Mouse (Mus musculus) kidney, postnatal 0 days (tissue): ENCODE measurements around the gene Stk32b. TPM values are rescaled to one million over a fixed set of nuclear protein-coding genes. Genes with fewer than 3 reads are reported as not detected.

Experiments
- ATAC-seq: fragments of 200-750 bp; cut with Nextera tagmentation; replicated peaks from 2 replicates; pipeline ENCODE4 v1.8.0; 2017; ENCODE audit warnings: low read depth, moderate number of reproducible peaks, moderate TSS enrichment, moderate library complexity; ENCODE audit not compliant: low FRiP score
- DNase-seq: peaks from one replicate; pipeline ENCODE4 v3.0.0-alpha.2; 2016; ENCODE audit warnings: low spot score
- H3K27ac ChIP-seq: fragments of 300-500 bp; sonication (generic); 2 replicates; pipeline ENCODE4 v1.5.1; 2014; ENCODE audit warnings: mild to moderate bottlenecking
- H3K27me3 ChIP-seq: fragments of 300-500 bp; sonication (generic); 2 replicates; pipeline ENCODE4 v1.6.1; 2014; ENCODE audit warnings: low read length, mixed read lengths; ENCODE audit not compliant: insufficient read depth
- H3K36me3 ChIP-seq: fragments of 300-500 bp; sonication (generic); 2 replicates; pipeline ENCODE4 v1.6.1; 2014; ENCODE audit warnings: low read length, mixed read lengths; ENCODE audit not compliant: insufficient read depth
- H3K4me1 ChIP-seq: fragments of 300-500 bp; sonication (generic); replicated peaks from 2 replicates; pipeline ENCODE4 v1.6.1; 2014; ENCODE audit warnings: antibody characterized with exemption, low read length, mixed read lengths; ENCODE audit not compliant: insufficient read depth
- H3K4me2 ChIP-seq: fragments of 300-500 bp; sonication (generic); 2 replicates; pipeline ENCODE4 v1.6.1; 2014; ENCODE audit warnings: mild to moderate bottlenecking, low read length, moderate library complexity, mixed read lengths
- H3K4me3 ChIP-seq: fragments of 300-500 bp; sonication (generic); replicated peaks from 2 replicates; pipeline ENCODE4 v1.5.1; 2014; ENCODE audit warnings: low read depth, low read length
- H3K9ac ChIP-seq: fragments of 300-500 bp; sonication (generic); 2 replicates; pipeline ENCODE4 v1.6.1; 2014; ENCODE audit warnings: low read depth, low read length
- H3K9me3 ChIP-seq: fragments of 300-500 bp; sonication (generic); replicated peaks from 2 replicates; pipeline ENCODE4 v1.6.1; 2016; ENCODE audit warnings: low read length, inconsistent platforms, mixed read lengths
- CTCF ChIP-seq: IDR thresholded peaks from 2 replicates; pipeline ENCODE4 v1.5.1; 2016; ENCODE audit warnings: antibody characterized with exemption, low read depth, mild to moderate bottlenecking, moderate library complexity
- WGBS: fragments of 180-500 bp; shearing (Covaris S2); extraction: QIAGEN DNeasy Blood & Tissue Kit; methylation state at CpG from one replicate; pipeline ENCODE4 v1.1.7; 2014; 5-methylcytosine and 5-hydroxymethylcytosine counted together
- polyA plus RNA-seq: library from polyadenylated mRNA; unstranded; fragments of >200 nt; fragmentation: Nextera tagmentation; extraction: Ambion mirVana; gene quantifications from 2 replicates; pipeline ENCODE4 v1.2.1, GENCODE M21; 2015

Stk32b gene
- polyA plus RNA-seq, 1 experiment from 2014 or later, result 6.1 TPM

- WGBS, result 50% methylated on average over 4 of the region's 4 CpGs
- no peak for ATAC-seq
Observed at GRCm38 (mm10) chr5:37695773-37696172, 21.2 kb downstream of the Stk32b start.

GRCm38 (mm10) chr5:37692759-37693158, 24.2 kb downstream of the Stk32b start:
- H3K9ac ChIP-seq, result no peak overlapping the region
- no peak overlapping the region for H3K4me3 ChIP-seq
- DNase-seq (no peak), ATAC-seq (no peak)
- TF ChIP-seq CTCF, result no peak
- 74% methylated on average over 3 of the region's 3 CpGs for WGBS
- H3K4me2 ChIP-seq, result no peak overlapping the region
- no peaks in the 10 kb centered on the region for H3K27me3 ChIP-seq
- no peak overlapping the region for H3K27ac ChIP-seq
- H3K9me3 ChIP-seq, result no peaks in the 10 kb centered on the region
- H3K4me1 ChIP-seq, result no peaks in the 10 kb centered on the region
- no peaks in the 10 kb centered on the region for H3K36me3 ChIP-seq

More at GRCm38 (mm10) chr5:37695773-37696172, 21.2 kb downstream of the Stk32b start:
- H3K4me2 ChIP-seq, result no peak overlapping the region
- no peaks in the 10 kb centered on the region for H3K4me1 ChIP-seq
- TF ChIP-seq CTCF, result no peak
- no peak overlapping the region for H3K27ac ChIP-seq
- H3K9me3 ChIP-seq, result no peaks in the 10 kb centered on the region
- no peak overlapping the region for H3K4me3 ChIP-seq
- H3K9ac ChIP-seq, result no peak overlapping the region
- no peak for DNase-seq
- no peaks in the 10 kb centered on the region for H3K27me3 ChIP-seq
- no peaks in the 10 kb centered on the region for H3K36me3 ChIP-seq

- no peak overlapping the region for H3K27ac ChIP-seq
- ATAC-seq (no peak), DNase-seq (no peak)
- no peaks in the 10 kb centered on the region for H3K36me3 ChIP-seq
- no peaks in the 10 kb centered on the region for H3K27me3 ChIP-seq
- H3K9ac ChIP-seq, result no peak overlapping the region
- H3K9me3 ChIP-seq, result no peaks in the 10 kb centered on the region
- no peak for TF ChIP-seq CTCF
- H3K4me2 ChIP-seq, result no peak overlapping the region
- H3K4me1 ChIP-seq, result no peaks in the 10 kb centered on the region
- WGBS, result 78% methylated on average over 7 of the region's 7 CpGs
- no peak overlapping the region for H3K4me3 ChIP-seq
Observed at GRCm38 (mm10) chr5:37670781-37671180, 46.2 kb downstream of the Stk32b start.

DNA sequence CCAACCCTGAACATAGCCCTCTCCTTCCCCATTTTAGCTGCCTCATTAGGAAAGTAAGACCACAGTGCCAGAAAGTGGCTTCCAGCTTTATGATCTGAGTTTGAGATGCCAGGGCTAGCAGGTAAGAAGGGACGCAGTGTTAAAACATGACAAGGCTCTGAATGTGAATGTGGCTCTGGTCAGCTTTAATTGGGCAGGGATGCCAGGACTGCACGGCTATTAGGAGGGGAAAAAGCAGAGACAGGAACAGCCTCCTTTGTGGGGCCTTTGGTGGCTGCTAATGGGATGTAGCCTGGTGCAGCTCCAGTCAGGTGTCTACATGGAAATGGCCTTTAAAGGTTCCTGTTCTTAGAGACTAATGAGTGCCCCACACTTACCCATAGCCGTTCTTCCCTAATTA, 52.0 kb downstream of the Stk32b start:
- H3K27me3 ChIP-seq, result no peaks in the 10 kb centered on the region
- no peaks in the 10 kb centered on the region for H3K36me3 ChIP-seq
- no peak for ATAC-seq
- H3K4me3 ChIP-seq, result no peak overlapping the region
- H3K9ac ChIP-seq, result no peak overlapping the region
- H3K27ac ChIP-seq, result no peak overlapping the region
- no peaks in the 10 kb centered on the region for H3K9me3 ChIP-seq
- no peaks in the 10 kb centered on the region for H3K4me1 ChIP-seq
- no peak for TF ChIP-seq CTCF
- H3K4me2 ChIP-seq, result no peak overlapping the region
- WGBS, result 69% methylated on average over 3 of the region's 3 CpGs
- DNase-seq, result no peak

GRCm38 (mm10) chr5:37659177-37659576, 57.8 kb downstream of the Stk32b start:
- TF ChIP-seq CTCF, result no peak
- 90% methylated on average over 4 of the region's 4 CpGs for WGBS
- Histone ChIP-seq H3K27ac (no peak overlapping the region), H3K4me2 (no peak overlapping the region), H3K4me1 (no peaks in the 10 kb centered on the region), H3K4me3 (no peak overlapping the region), H3K27me3 (no peaks in the 10 kb centered on the region), H3K9ac (no peak overlapping the region), H3K9me3 (no peaks in the 10 kb centered on the region), H3K36me3 (no peaks in the 10 kb centered on the region)
- DNase-seq (no peak), ATAC-seq (no peak)

GRCm38 (mm10) chr5:37657741-37658140, 59.2 kb downstream of the Stk32b start:
- Histone ChIP-seq H3K27ac (no peak overlapping the region), H3K9me3 (no peaks in the 10 kb centered on the region), H3K27me3 (no peaks in the 10 kb centered on the region), H3K9ac (no peak overlapping the region), H3K36me3 (no peaks in the 10 kb centered on the region), H3K4me2 (no peak overlapping the region), H3K4me3 (no peak overlapping the region), H3K4me1 (no peaks in the 10 kb centered on the region)
- no peak for TF ChIP-seq CTCF
- ATAC-seq (no peak), DNase-seq (no peak)
- WGBS, result 75% methylated on average over 6 of the region's 6 CpGs

GRCm38 (mm10) chr5:37655208-37655607, 61.8 kb downstream of the Stk32b start:
- no peak overlapping the region for H3K27ac ChIP-seq
- H3K4me3 ChIP-seq, result no peak overlapping the region
- H3K36me3 ChIP-seq, result no peaks in the 10 kb centered on the region
- no peaks in the 10 kb centered on the region for H3K9me3 ChIP-seq
- no peak for DNase-seq
- H3K4me2 ChIP-seq, result no peak overlapping the region
- H3K27me3 ChIP-seq, result no peaks in the 10 kb centered on the region
- 73% methylated on average over 5 of the region's 5 CpGs for WGBS
- ATAC-seq, result no peak
- 0 out of 2 replicates have a peak, but pooled peaks cover under 1% of the 10 kb centered on the region for H3K4me1 ChIP-seq
- no peak overlapping the region for H3K9ac ChIP-seq
- TF ChIP-seq CTCF, result no peak
